Mouse (Mus musculus): ENCODE measurements around the gene Ell3.
"Not testable (repeated sequence)": the region's sequence is repeated elsewhere in the genome, so short reads cannot be mapped to it uniquely, and the experiment has no call there.

The Ell3 gene

GRCm38 (mm10) chr2:121444178-121444577, at the start of gene Ell3:
Ell3 (minus strand) TSS chr2:121444278.
- DNase-seq (ENCODE audit: low spot score in 2 of 2) = no peak

GRCm38 (mm10) chr2:121484403-121484802, 40.3 kb upstream of the Ell3 start:
- not testable (repeated sequence) for DNase-seq (ENCODE audit: low spot score in 2 of 2)

GRCm38 (mm10) chr2:121483576-121483975, 39.5 kb upstream of the Ell3 start:
- DNase-seq (ENCODE audit: low spot score in 2 of 2) = no peak

GRCm38 (mm10) chr2:121480916-121481315, 36.8 kb upstream of the Ell3 start:
- not testable (repeated sequence) for DNase-seq (ENCODE audit: low spot score in 2 of 2)

DNA sequence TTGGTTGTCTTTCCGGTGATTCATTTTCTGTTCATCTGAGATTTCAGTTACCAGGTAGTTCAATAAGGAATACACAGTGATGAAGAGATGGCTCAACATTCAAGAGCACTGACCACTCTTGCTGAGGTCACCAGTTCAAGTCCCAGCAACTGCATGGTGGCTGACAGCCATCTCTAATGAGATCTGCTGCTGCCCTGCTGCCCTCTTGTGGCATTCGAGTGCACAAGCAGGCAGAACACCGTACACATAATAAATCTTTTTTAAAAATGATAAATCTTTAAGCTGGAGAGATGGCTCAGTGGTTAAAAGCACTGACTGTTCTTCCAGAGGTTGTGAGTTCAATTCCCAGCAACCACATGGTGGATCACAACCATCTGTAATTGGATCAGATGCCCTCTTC, 36.4 kb upstream of the Ell3 start:
- no peak for DNase-seq (ENCODE audit: low spot score in 2 of 2)

GRCm38 (mm10) chr2:121477491-121478266, 33.6 kb upstream of the Ell3 start:
- DNase-seq (ENCODE audit: low spot score in 2 of 2) = no peak

DNA sequence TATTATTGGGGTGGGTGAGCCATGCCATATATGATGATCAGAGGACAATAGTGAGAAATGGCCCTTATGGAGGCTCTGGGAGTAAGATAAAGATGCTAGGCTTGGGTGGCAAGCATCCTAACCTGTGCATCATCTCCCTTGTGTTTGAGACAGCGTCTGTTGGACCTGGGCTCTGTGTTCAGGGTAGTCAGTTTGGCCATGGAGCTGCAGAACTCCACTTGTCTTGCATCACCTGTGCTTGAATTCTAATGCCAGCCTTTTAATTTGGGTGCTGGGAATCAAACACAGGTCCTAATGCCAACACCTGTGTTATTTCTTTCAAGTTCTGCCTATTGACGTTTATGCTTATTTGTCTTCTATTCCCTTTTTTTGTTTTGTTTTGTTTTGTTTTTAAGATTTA, 31.2 kb upstream of the Ell3 start:
- DNase-seq (ENCODE audit: low spot score in 2 of 2) = not testable (repeated sequence)

DNA sequence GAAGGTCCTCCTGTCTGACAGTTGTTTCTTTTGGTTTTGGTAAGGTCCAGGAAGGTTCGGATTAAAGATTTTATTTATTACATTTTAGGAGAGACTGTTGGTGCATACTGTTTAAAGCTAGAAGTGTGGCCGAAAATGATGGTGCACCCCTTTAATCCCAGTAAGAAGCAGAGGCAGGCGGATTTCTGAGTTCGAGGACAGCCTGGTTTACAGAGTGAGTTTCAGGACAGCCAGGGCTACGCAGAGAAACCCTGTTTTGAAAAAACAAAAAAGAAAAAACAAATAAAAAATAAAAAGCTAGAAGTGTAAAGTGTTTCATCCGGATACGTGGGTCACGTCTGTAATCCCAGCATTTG, 30.1 kb upstream of the Ell3 start:
- no peak for DNase-seq (ENCODE audit: low spot score in 2 of 2)

- peak; percentile 89 to 92 for DNase-seq (ENCODE audit: low spot score in 2 of 2)
These were observed 29.5 kb upstream of the Ell3 start, which contains the start of gene Mfap1b for GRCm38 (mm10) chr2:121473301-121474179. Mfap1b (minus strand) TSS chr2:121474067.

GRCm38 (mm10) chr2:121472783-121473182, 28.7 kb upstream of the Ell3 start:
- not testable (repeated sequence) for DNase-seq (ENCODE audit: low spot score in 2 of 2)

DNA sequence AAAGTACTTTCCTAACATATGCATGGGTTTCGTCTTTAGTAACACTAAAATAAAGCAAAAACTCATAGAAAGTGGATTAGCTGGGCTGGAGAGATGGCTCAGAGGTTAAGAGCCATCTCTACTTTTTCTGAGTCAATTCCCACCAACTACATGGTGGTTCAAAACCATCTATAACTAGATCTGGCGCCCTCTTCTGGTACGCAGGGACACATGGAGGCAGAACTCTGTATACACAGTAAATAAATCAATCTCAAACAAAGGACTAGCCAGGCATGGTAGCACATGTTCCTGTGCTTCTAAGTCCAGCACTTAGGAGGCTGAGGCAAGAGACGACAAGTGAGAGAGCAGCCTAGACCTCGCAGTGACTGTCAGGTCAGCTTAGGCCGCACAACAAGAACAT, 24.9 kb upstream of the Ell3 start:
- DNase-seq (ENCODE audit: low spot score in 2 of 2) = not testable (repeated sequence)

- DNase-seq (ENCODE audit: low spot score in 2 of 2) = no peak
These were observed 16.0 kb upstream of the Ell3 start for GRCm38 (mm10) chr2:121460071-121460470.

- DNase-seq (ENCODE audit: low spot score in 2 of 2) = peak; percentile 90 to 91
These were observed 12.9 kb upstream of the Ell3 start, which contains the start of gene Serinc4 for GRCm38 (mm10) chr2:121456692-121457642. Serinc4 (minus strand) TSS chr2:121456781.

DNA sequence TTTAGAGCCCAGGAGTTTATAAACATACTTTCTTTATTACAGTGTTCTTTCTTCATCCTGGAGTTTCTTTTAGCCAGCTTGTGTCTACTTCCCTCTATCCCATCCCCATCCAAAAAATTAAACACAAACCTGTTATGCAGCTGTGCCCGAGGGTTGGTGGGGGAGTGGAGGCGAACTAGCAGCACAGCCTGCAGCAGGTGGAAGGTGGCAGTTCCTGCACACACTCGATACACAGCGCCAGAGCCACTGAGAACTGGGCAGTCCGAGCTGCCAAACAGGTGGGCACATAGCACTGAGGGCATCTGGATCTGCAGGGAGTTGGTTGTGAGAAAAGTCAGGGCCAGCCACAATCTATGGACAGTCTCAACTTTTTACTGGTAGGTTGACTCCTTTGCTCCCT, 11.5 kb upstream of the Ell3 start:
- DNase-seq (ENCODE audit: low spot score in 2 of 2) = no peak

GRCm38 (mm10) chr2:121453917-121454316, 9.8 kb upstream of the Ell3 start:
- DNase-seq (ENCODE audit: low spot score in 2 of 2) = no peak

DNA sequence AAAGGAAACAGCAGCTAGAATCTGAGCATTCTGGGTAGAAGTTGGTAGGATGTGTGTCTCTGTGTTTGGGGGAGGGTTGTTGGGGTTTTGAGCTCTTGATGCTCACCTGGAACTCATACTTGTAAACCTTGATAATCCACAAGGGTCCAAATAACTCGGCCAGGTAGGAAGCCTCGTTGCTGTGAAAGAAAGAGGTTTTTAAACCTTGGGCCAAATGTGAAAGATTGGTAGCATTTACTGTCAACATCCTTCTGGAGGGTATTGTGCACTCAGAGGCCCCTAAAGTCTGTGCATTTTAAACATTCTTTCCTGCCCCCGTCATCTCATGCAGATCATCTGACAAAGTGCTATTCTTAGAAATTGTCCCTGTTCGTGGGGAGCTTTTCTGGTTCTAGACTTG, 8.9 kb upstream of the Ell3 start, which contains the start of gene Hypk:
Gene Hypk (plus strand): TSS at position 301 of the 400 bp plus-strand sequence.
- no peak for DNase-seq (ENCODE audit: low spot score in 2 of 2)

- no peak for DNase-seq (ENCODE audit: low spot score in 2 of 2)
These were observed 8.3 kb upstream of the Ell3 start for GRCm38 (mm10) chr2:121452361-121452760.

DNA sequence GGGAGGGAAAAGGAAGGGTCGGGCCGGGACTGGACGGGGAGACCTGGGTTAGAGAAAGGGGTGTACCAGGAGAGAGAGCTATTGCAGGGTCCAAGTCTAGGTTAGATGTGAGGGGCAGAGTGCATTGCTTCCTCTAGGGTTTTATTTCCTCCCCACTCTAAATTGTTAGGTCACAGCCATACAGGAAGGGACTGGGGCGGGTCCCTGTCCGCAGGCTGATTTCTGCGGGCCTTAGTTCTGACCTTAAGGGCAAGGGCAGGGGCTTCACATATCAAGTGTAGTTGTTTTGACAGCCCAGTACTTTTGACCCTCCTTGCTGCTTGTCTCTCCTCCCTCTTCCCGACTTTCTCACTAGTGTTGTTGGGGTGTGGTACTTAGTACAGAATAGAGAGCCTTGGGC, 6.0 kb upstream of the Ell3 start:
- no peak for DNase-seq (ENCODE audit: low spot score in 2 of 2)

- no peak for DNase-seq (ENCODE audit: low spot score in 2 of 2)
These were observed 5.5 kb upstream of the Ell3 start for GRCm38 (mm10) chr2:121449545-121450011.

DNA sequence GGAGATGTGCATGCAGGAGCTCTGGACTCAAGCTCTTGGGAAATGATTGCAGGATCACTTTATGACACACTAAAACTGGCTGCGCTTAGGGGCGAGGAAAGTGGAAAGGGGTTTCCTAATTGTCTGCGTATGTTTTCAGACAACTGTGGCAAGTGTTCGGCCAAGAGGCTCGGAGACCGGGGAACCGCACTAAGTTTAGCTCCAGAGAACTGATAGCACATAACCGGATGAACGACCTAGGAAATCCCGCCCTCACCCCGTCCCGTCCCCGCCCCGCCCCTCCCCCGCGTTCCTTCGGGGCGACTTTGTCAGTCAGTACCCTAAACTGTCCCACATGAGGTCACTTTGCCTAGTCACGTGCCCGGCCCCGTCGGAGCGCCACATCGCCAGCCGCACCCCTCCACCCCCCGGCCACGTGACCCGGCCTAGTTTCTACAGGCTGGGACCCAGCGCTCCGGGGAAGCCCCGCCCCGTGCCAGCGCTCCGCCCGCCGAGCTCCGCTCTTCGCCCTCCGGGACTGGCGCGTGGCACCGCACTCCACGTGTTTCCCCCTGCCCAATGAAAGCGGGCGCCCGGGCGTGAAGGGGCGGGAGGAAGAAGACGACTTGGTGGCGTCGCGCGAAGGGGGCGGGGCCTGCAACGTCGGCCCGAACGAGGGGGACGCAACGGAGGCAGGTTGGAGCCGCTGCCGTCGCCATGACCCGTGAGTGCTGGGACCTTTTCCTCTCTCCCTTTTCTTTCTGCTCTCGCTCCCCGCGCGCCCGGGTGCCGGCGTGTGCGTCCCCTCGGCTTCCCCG, 4.9 kb upstream of the Ell3 start, which contains the start of gene Serf2:
Gene Serf2 (plus strand): TSS at position 457 of the 797 bp plus-strand sequence.
- DNase-seq (ENCODE audit: low spot score in 2 of 2) = peak; percentile 99

All from right cerebral cortex, postnatal 10 days (tissue).